Mouse (Mus musculus) gastrocnemius, adult 8-10 months (tissue): ENCODE data around the gene Mier2. TPM values are rescaled to one million over a fixed set of nuclear protein-coding genes. Genes with fewer than 3 reads are reported as not detected.

ENCODE experiments used
- DNase-seq, 2 experiments: peaks; one replicate each; pipeline ENCODE4 v3.0.0; 2022; ENCODE audit warnings: low spot score in 2 of 2
- total RNA-seq, 4 experiments: library from RNA; stranded (reverse); gene quantifications; 2 replicates each; pipeline ENCODE4 v1.2.4; 2022

Mier2 gene
- total RNA-seq, 4 experiments from 2014 or later = 20.1 to 23.4 (median 21.2) TPM

GRCm38 (mm10) chr10:79574796-79575195, 19.8 kb upstream of the Mier2 start:
- DNase-seq = no peak

- DNase-seq = no peak
These were observed 19.4 kb upstream of the Mier2 start for GRCm38 (mm10) chr10:79574350-79574749.

- no peak for DNase-seq
These were observed 18.6 kb upstream of the Mier2 start for GRCm38 (mm10) chr10:79573611-79574010.

GRCm38 (mm10) chr10:79571314-79571713, 16.3 kb upstream of the Mier2 start:
- no peak for DNase-seq

GRCm38 (mm10) chr10:79569921-79570320, 14.9 kb upstream of the Mier2 start:
- DNase-seq = no peak

GRCm38 (mm10) chr10:79559716-79560115, 4.7 kb upstream of the Mier2 start:
- no peak for DNase-seq

GRCm38 (mm10) chr10:79557496-79557895, 2.5 kb upstream of the Mier2 start:
- no peak for DNase-seq

GRCm38 (mm10) chr10:79556951-79557350, 2.0 kb upstream of the Mier2 start:
- no peak for DNase-seq

GRCm38 (mm10) chr10:79555238-79555724, 282 bp upstream of the Mier2 start:
- no peak for DNase-seq

- no peak for DNase-seq
These were observed 1.3 kb downstream of the Mier2 start for GRCm38 (mm10) chr10:79553691-79554090.

GRCm38 (mm10) chr10:79553176-79553575, 1.8 kb downstream of the Mier2 start:
- no peak for DNase-seq

- no peak for DNase-seq
These were observed 2.5 kb downstream of the Mier2 start for GRCm38 (mm10) chr10:79552531-79552930.

- DNase-seq = no peak
These were observed 4.6 kb downstream of the Mier2 start for GRCm38 (mm10) chr10:79550366-79550765.

- DNase-seq = no peak
These were observed 5.9 kb downstream of the Mier2 start for GRCm38 (mm10) chr10:79548971-79549723.

GRCm38 (mm10) chr10:79548546-79548945, 6.5 kb downstream of the Mier2 start:
- no peak for DNase-seq

GRCm38 (mm10) chr10:79547148-79547675, 7.8 kb downstream of the Mier2 start:
- no peak for DNase-seq

- DNase-seq = no peak
These were observed 8.5 kb downstream of the Mier2 start for GRCm38 (mm10) chr10:79546483-79546882.

- no peak for DNase-seq
These were observed 9.1 kb downstream of the Mier2 start for GRCm38 (mm10) chr10:79545891-79546290.

- DNase-seq = peak in 1 of 2 experiments; percentile 1
These were observed 10.4 kb downstream of the Mier2 start for GRCm38 (mm10) chr10:79544631-79545030.

- DNase-seq = no peak
These were observed 11.0 kb downstream of the Mier2 start for GRCm38 (mm10) chr10:79543884-79544597.

- DNase-seq = peak in 1 of 2 experiments; percentile 2
These were observed 12.8 kb downstream of the Mier2 start for GRCm38 (mm10) chr10:79542171-79542570.

- DNase-seq = peak in 1 of 2 experiments; percentile 2
These were observed 13.5 kb downstream of the Mier2 start for GRCm38 (mm10) chr10:79541522-79541921.
